Mouse (Mus musculus) embryonic facial prominence, embryonic 10.5 days (tissue): ENCODE results near the gene Bbs5. TPM values are rescaled to one million over a fixed set of nuclear protein-coding genes. Genes with fewer than 3 reads are reported as not detected.
A peak's percentile ranks its signal among the peaks of the same experiment; 100 is the strongest.
"Not testable (repeated sequence)": the region's sequence is repeated elsewhere in the genome, so short reads cannot be mapped to it uniquely, and the experiment has no call there.

Experiments
- DNase-seq: peaks from one replicate; pipeline ENCODE4 v3.0.0-alpha.2; 2017; ENCODE audit warnings: low spot score
- H3K27ac ChIP-seq: fragments of 300-500 bp; sonication (generic); replicated peaks from 2 replicates; pipeline ENCODE4 v1.5.1; 2016; ENCODE audit warnings: mild to moderate bottlenecking
- H3K27me3 ChIP-seq: fragments of 300-500 bp; sonication (generic); replicated peaks from 2 replicates; pipeline ENCODE4 v1.6.1; 2016; ENCODE audit warnings: low read depth, mild to moderate bottlenecking; ENCODE audit not compliant: poor library complexity, severe bottlenecking
- H3K36me3 ChIP-seq: fragments of 300-500 bp; sonication (generic); replicated peaks from 2 replicates; pipeline ENCODE4 v1.6.1; 2016; ENCODE audit warnings: mild to moderate bottlenecking, moderate library complexity
- H3K4me1 ChIP-seq: fragments of 300-500 bp; sonication (generic); 2 replicates; pipeline ENCODE4 v1.6.1; 2016
- H3K4me3 ChIP-seq: fragments of 300-500 bp; sonication (generic); 2 replicates; pipeline ENCODE4 v1.5.1; 2016; ENCODE audit warnings: mild to moderate bottlenecking, moderate library complexity
- H3K9me3 ChIP-seq: fragments of 300-500 bp; sonication (generic); 2 replicates; pipeline ENCODE4 v1.6.1; 2016; ENCODE audit warnings: mild to moderate bottlenecking
- WGBS: fragments of 180-500 bp; shearing (Covaris S2); methylation state at CpG from one replicate; pipeline ENCODE4 v1.1.7; 2016; 5-methylcytosine and 5-hydroxymethylcytosine counted together
- polyA plus RNA-seq: library from polyadenylated mRNA; unstranded; fragments of >200 nt; fragmentation: Nextera tagmentation; extraction: Ambion mirVana; gene quantifications from 2 replicates; pipeline ENCODE4 v1.2.1, GENCODE M21; 2016

Gene Bbs5
- polyA plus RNA-seq, 1 experiment from 2014 or later = 19.3 TPM

GRCm38 (mm10) chr2:69676713-69677112 is 29.7 kb downstream of the Bbs5 start:
- no peaks in the 10 kb centered on the region for H3K4me1 ChIP-seq
- no peaks in the 10 kb centered on the region for H3K27me3 ChIP-seq
- no peak overlapping the region for H3K27ac ChIP-seq
- no peaks in the 10 kb centered on the region for H3K9me3 ChIP-seq
- H3K36me3 ChIP-seq = peaks cover 15% of the 10 kb centered on the region
- WGBS = 60% methylated on average over 2 of the region's 2 CpGs
- no peak for DNase-seq
- no peak overlapping the region for H3K4me3 ChIP-seq

GRCm38 (mm10) chr2:69677215-69677614 is 30.2 kb downstream of the Bbs5 start:
- H3K36me3 ChIP-seq = peaks cover 15% of the 10 kb centered on the region
- not testable (repeated sequence) for DNase-seq, H3K9me3 ChIP-seq, H3K4me3 ChIP-seq, H3K4me1 ChIP-seq, H3K27me3 ChIP-seq, H3K27ac ChIP-seq
- whole genome bisulfite sequencing = 85% methylated on average over 2 of the region's 2 CpGs

GRCm38 (mm10) chr2:69679990-69680389 is 33.0 kb downstream of the Bbs5 start:
- Histone ChIP-seq H3K36me3 (peaks cover 23% of the 10 kb centered on the region), H3K4me3 (no peak overlapping the region), H3K4me1 (no peaks in the 10 kb centered on the region), H3K27me3 (no peaks in the 10 kb centered on the region), H3K27ac (no peak overlapping the region), H3K9me3 (no peaks in the 10 kb centered on the region)
- WGBS = 59% methylated on average over 6 of the region's 6 CpGs
- no peak for DNase-seq

GRCm38 (mm10) chr2:69681931-69682330 is 35.0 kb downstream of the Bbs5 start:
- Histone ChIP-seq H3K27me3 (no peaks in the 10 kb centered on the region), H3K4me1 (no peaks in the 10 kb centered on the region), H3K4me3 (no peak overlapping the region), H3K9me3 (no peaks in the 10 kb centered on the region), H3K36me3 (peaks cover 34% of the 10 kb centered on the region), H3K27ac (no peak overlapping the region)
- WGBS = 90% methylated on average over 4 of the region's 4 CpGs
- DNase-seq = no peak

GRCm38 (mm10) chr2:69683036-69683805 is 36.2 kb downstream of the Bbs5 start:
- no peak for DNase-seq
- peaks cover 46% of the 10 kb centered on the region for H3K36me3 ChIP-seq
- no peaks in the 10 kb centered on the region for H3K4me1 ChIP-seq
- no peak overlapping the region for H3K27ac ChIP-seq
- no peaks in the 10 kb centered on the region for H3K27me3 ChIP-seq
- no peaks in the 10 kb centered on the region for H3K9me3 ChIP-seq
- no peak overlapping the region for H3K4me3 ChIP-seq
- WGBS = 69% methylated on average over 13 of the region's 13 CpGs

- WGBS = 92% methylated on average over 3 of the region's 3 CpGs
- H3K36me3 ChIP-seq = peaks cover 52% of the 10 kb centered on the region
- no peaks in the 10 kb centered on the region for H3K27me3 ChIP-seq
- no peak for DNase-seq
- no peaks in the 10 kb centered on the region for H3K9me3 ChIP-seq
- H3K27ac ChIP-seq = no peak overlapping the region
- no peak overlapping the region for H3K4me3 ChIP-seq
- H3K4me1 ChIP-seq = no peaks in the 10 kb centered on the region
These were observed 37.5 kb downstream of the Bbs5 start for GRCm38 (mm10) chr2:69684488-69684887.

GRCm38 (mm10) chr2:69690214-69690613 is 43.2 kb downstream of the Bbs5 start:
- Histone ChIP-seq H3K9me3 (no peaks in the 10 kb centered on the region), H3K27me3 (no peaks in the 10 kb centered on the region), H3K27ac (no peak overlapping the region), H3K4me3 (no peak overlapping the region), H3K4me1 (no peaks in the 10 kb centered on the region), H3K36me3 (peaks cover 77% of the 10 kb centered on the region)
- no peak for DNase-seq
- 98% methylated on average over 3 of the region's 3 CpGs for WGBS

- Histone ChIP-seq H3K4me3 (no peak overlapping the region), H3K9me3 (no peaks in the 10 kb centered on the region), H3K27me3 (no peaks in the 10 kb centered on the region), H3K27ac (no peak overlapping the region), H3K36me3 (peaks cover 74% of the 10 kb centered on the region), H3K4me1 (no peaks in the 10 kb centered on the region)
- DNase-seq = no peak
- WGBS = 95% methylated on average over 6 of the region's 6 CpGs
These were observed 43.9 kb downstream of the Bbs5 start for GRCm38 (mm10) chr2:69690843-69691242.

- H3K4me3 ChIP-seq = no peak overlapping the region
- no peaks in the 10 kb centered on the region for H3K9me3 ChIP-seq
- DNase-seq = no peak
- H3K27me3 ChIP-seq = no peaks in the 10 kb centered on the region
- 93% methylated on average over 11 of the region's 11 CpGs for WGBS
- peaks cover 63% of the 10 kb centered on the region for H3K36me3 ChIP-seq
- no peaks in the 10 kb centered on the region for H3K4me1 ChIP-seq
- H3K27ac ChIP-seq = no peak overlapping the region
These were observed 46.5 kb downstream of the Bbs5 start for GRCm38 (mm10) chr2:69693501-69693900.

- DNase-seq = no peak
- WGBS = 94% methylated on average over 8 of the region's 8 CpGs
- no peaks in the 10 kb centered on the region for H3K4me1 ChIP-seq
- no peak overlapping the region for H3K27ac ChIP-seq
- no peaks in the 10 kb centered on the region for H3K27me3 ChIP-seq
- H3K9me3 ChIP-seq = no peaks in the 10 kb centered on the region
- H3K36me3 ChIP-seq = peaks cover 67% of the 10 kb centered on the region
- H3K4me3 ChIP-seq = no peak overlapping the region
These were observed 53.5 kb downstream of the Bbs5 start for GRCm38 (mm10) chr2:69700446-69700845.

GRCm38 (mm10) chr2:69712171-69712570 is 65.2 kb downstream of the Bbs5 start:
- Histone ChIP-seq H3K36me3 (peaks cover 24% of the 10 kb centered on the region), H3K27me3 (no peaks in the 10 kb centered on the region), H3K4me3 (no peak overlapping the region), H3K27ac (no peak overlapping the region), H3K9me3 (no peaks in the 10 kb centered on the region), H3K4me1 (peaks cover 7% of the 10 kb centered on the region)
- no peak for DNase-seq
- 92% methylated on average over 14 of the region's 14 CpGs for WGBS

GRCm38 (mm10) chr2:69712981-69713625 is 66.1 kb downstream of the Bbs5 start, which contains the start of gene Fastkd1:
Gene Fastkd1, minus strand, starts transcription at chr2:69713516.
- no peaks in the 10 kb centered on the region for H3K9me3 ChIP-seq
- peak within 1 kb of the TSS; percentile 87 for H3K4me3 ChIP-seq
- H3K36me3 ChIP-seq = peaks cover 16% of the 10 kb centered on the region
- H3K4me1 ChIP-seq = peaks cover 7% of the 10 kb centered on the region
- H3K27me3 ChIP-seq = no peaks in the 10 kb centered on the region
- peak within 1 kb of the TSS; percentile 85 for H3K27ac ChIP-seq
- WGBS = under 1% methylated on average over 39 of the region's 39 CpGs
- DNase-seq = peak; percentile 85

GRCm38 (mm10) chr2:69713626-69714014 is 66.6 kb downstream of the Bbs5 start:
- Histone ChIP-seq H3K9me3 (no peaks in the 10 kb centered on the region), H3K4me1 (peaks cover 7% of the 10 kb centered on the region), H3K4me3 (peak overlapping the region; percentile 87), H3K27me3 (no peaks in the 10 kb centered on the region), H3K27ac (no peak overlapping the region), H3K36me3 (peaks cover 11% of the 10 kb centered on the region)
- WGBS = 29% methylated on average over 4 of the region's 4 CpGs
- DNase-seq = no peak
